Mouse (Mus musculus) left cerebral cortex, postnatal 10 days (tissue): ENCODE measurements around the gene Phkg2. TPM values are rescaled to one million over a fixed set of nuclear protein-coding genes. Genes with fewer than 3 reads are reported as not detected.
A peak's percentile ranks its signal among the peaks of the same experiment; 100 is the strongest.
"Not testable (repeated sequence)": the region's sequence is repeated elsewhere in the genome, so short reads cannot be mapped to it uniquely, and the experiment has no call there.

ENCODE experiments used
- DNase-seq, 2 experiments: peaks; one replicate each; pipeline ENCODE4 v3.0.0; 2021 to 2022; ENCODE audit warnings: low spot score in 2 of 2, mixed read lengths in 1 of 2; ENCODE audit errors: extremely low spot score in 1 of 2
- intact Hi-C: fragments of 180-260 bp; cut with DNase I; formaldehyde crosslinking; loops from one replicate; pipeline ENCODE4 v1.15.1; 2025
- total RNA-seq, 2 experiments: library from RNA; stranded (reverse); gene quantifications; 2 replicates each; pipeline ENCODE4 v1.2.3; 2021

Gene Phkg2
- total RNA-seq, 2 experiments from 2014 or later: 71.4 to 76.7 TPM

- DNase-seq: no peak
- intact Hi-C loops: no loop called here
Measured at GRCm38 (mm10) chr7:127596747-127597146, 23.6 kb downstream of the Phkg2 start.

GRCm38 (mm10) chr7:127600612-127601011 is 27.5 kb downstream of the Phkg2 start:
- no peak for DNase-seq
- intact Hi-C loops: no loop called here

- DNase-seq: no peak
- intact Hi-C loops: loop anchor here (2.0 kb wide), 1 partner anchor 19 kb away; no protein-coding TSS in a partner anchor
Measured at GRCm38 (mm10) chr7:127601735-127602134, 28.6 kb downstream of the Phkg2 start.

GRCm38 (mm10) chr7:127602903-127603302 is 29.8 kb downstream of the Phkg2 start:
- intact Hi-C loops: loop anchor here (2.0 kb wide), 1 partner anchor 20 kb away; no protein-coding TSS in a partner anchor
- DNase-seq: no peak

GRCm38 (mm10) chr7:127604256-127604655 is 31.1 kb downstream of the Phkg2 start:
- intact Hi-C loops: no loop called here
- DNase-seq: no peak

GRCm38 (mm10) chr7:127607150-127607549 is 34.0 kb downstream of the Phkg2 start:
- intact Hi-C loops: no loop called here

GRCm38 (mm10) chr7:127611011-127611410 is 37.9 kb downstream of the Phkg2 start:
- DNase-seq: peak in 1 of 2 experiments; percentile 20
- intact Hi-C loops: no loop called here

More at GRCm38 (mm10) chr7:127607150-127607549, 34.0 kb downstream of the Phkg2 start:
- DNase-seq: no peak

- intact Hi-C loops: no loop called here
- DNase-seq: no peak
Measured at GRCm38 (mm10) chr7:127611561-127611960, 38.4 kb downstream of the Phkg2 start.

- DNase-seq: no peak
- intact Hi-C loops: no loop called here
Measured at GRCm38 (mm10) chr7:127613501-127613900, 40.4 kb downstream of the Phkg2 start.

- DNase-seq: no peak
- intact Hi-C loops: no loop called here
Measured at GRCm38 (mm10) chr7:127614091-127614490, 41.0 kb downstream of the Phkg2 start.

GRCm38 (mm10) chr7:127614511-127614890 is 41.4 kb downstream of the Phkg2 start:
- DNase-seq: peak in 1 of 2 experiments; percentile 76
- intact Hi-C loops: no loop called here

- peak; percentile 88 for DNase-seq
- intact Hi-C loops: no loop called here
Measured at GRCm38 (mm10) chr7:127614891-127615843, 42.0 kb downstream of the Phkg2 start, which contains the start of gene Zfp629. TSS of gene Zfp629 (minus strand) at chr7:127615797.

- intact Hi-C loops: no loop called here
Measured at GRCm38 (mm10) chr7:127616336-127616735, 43.2 kb downstream of the Phkg2 start.

GRCm38 (mm10) chr7:127616881-127617280 is 43.7 kb downstream of the Phkg2 start:
- DNase-seq: no peak
- intact Hi-C loops: no loop called here

More at GRCm38 (mm10) chr7:127616336-127616735, 43.2 kb downstream of the Phkg2 start:
- no peak for DNase-seq

- intact Hi-C loops: no loop called here
- no peak for DNase-seq
Measured at GRCm38 (mm10) chr7:127617962-127618361, 44.8 kb downstream of the Phkg2 start.

- DNase-seq, intact Hi-C loops: not testable (repeated sequence)
Measured at GRCm38 (mm10) chr7:127618402-127618801, 45.3 kb downstream of the Phkg2 start.

GRCm38 (mm10) chr7:127626039-127626438 is 52.9 kb downstream of the Phkg2 start:
- no peak for DNase-seq
- intact Hi-C loops: no loop called here

GRCm38 (mm10) chr7:127626471-127626870 is 53.3 kb downstream of the Phkg2 start:
- DNase-seq: no peak
- intact Hi-C loops: no loop called here

- DNase-seq: no peak
- intact Hi-C loops: no loop called here
Measured at GRCm38 (mm10) chr7:127628646-127629045, 55.5 kb downstream of the Phkg2 start.

GRCm38 (mm10) chr7:127631416-127631815 is 58.3 kb downstream of the Phkg2 start:
- no peak for DNase-seq
- intact Hi-C loops: no loop called here
